Mouse (Mus musculus): ENCODE data around the gene Pdf. TPM values are rescaled to one million over a fixed set of nuclear protein-coding genes. Genes with fewer than 3 reads are reported as not detected.

The Pdf gene
- total and polyA plus RNA-seq, 3 experiments, result 36.0 to 43.6 TPM; not detected in 1

- no peaks in the 10 kb centered on the region for H3K9me3 ChIP-seq (replicated peaks; ENCODE audit: insufficient read depth, low read length)
- TF ChIP-seq MAFK (IDR thresholded peaks at IDR 0.05; ENCODE audit: borderline replicate concordance, low read depth, low read length) (no peak), BHLHE40 (IDR thresholded peaks at IDR 0.05; ENCODE audit: borderline replicate concordance, low read depth, low read length) (no peak), RCOR1 (IDR thresholded peaks at IDR 0.05; ENCODE audit: low read depth, low read length) (no peak), CHD1 (IDR thresholded peaks at IDR 0.05; ENCODE audit: low read depth, low read length) (no peak), NRF1 (IDR thresholded peaks at IDR 0.05; ENCODE audit: insufficient read depth, low read depth, low read length, poor library complexity, severe bottlenecking) (no peak), SIN3A (IDR thresholded peaks at IDR 0.05; ENCODE audit: low read length) (no peak)
- peaks cover 0 to 6% of the 10 kb centered on the region in 2 experiments; a peak in 2 of 4 replicates for H3K4me1 ChIP-seq (ENCODE audit: control insufficient read depth in 1 of 2, insufficient read depth in 2 of 2, low read length in 2 of 2)
- DNase-seq (ENCODE audit: low read depth, low spot score), result no peak
- no peak overlapping the region for H3K4me3 ChIP-seq (ENCODE audit: control insufficient read depth in 1 of 2, insufficient read depth in 1 of 2, low read depth in 2 of 2, low read length in 2 of 2)
- H3K79me2 ChIP-seq (ENCODE audit: control insufficient read depth, insufficient read depth, low read length, poor library complexity), result peaks cover 25% of the 10 kb centered on the region
- no peak overlapping the region for H3K27ac ChIP-seq (ENCODE audit: control insufficient read depth, low read depth, low read length)
- H3K27me3 ChIP-seq (ENCODE audit: control insufficient read depth in 1 of 2, insufficient read depth in 2 of 2, low read length in 2 of 2), result no peaks in the 10 kb centered on the region
- H3K9ac ChIP-seq (ENCODE audit: control insufficient read depth, low read depth, low read length, poor library complexity, severe bottlenecking), result no peak overlapping the region; the same call in 1 of the 2 replicates
- peaks cover 14 to 15% of the 10 kb centered on the region in 2 experiments for H3K36me3 ChIP-seq (ENCODE audit: control insufficient read depth in 1 of 2, insufficient read depth in 2 of 2, low read length in 2 of 2)
Observed at GRCm38 (mm10) chr8:107046976-107047375, 1.4 kb downstream of the Pdf start.

DNA sequence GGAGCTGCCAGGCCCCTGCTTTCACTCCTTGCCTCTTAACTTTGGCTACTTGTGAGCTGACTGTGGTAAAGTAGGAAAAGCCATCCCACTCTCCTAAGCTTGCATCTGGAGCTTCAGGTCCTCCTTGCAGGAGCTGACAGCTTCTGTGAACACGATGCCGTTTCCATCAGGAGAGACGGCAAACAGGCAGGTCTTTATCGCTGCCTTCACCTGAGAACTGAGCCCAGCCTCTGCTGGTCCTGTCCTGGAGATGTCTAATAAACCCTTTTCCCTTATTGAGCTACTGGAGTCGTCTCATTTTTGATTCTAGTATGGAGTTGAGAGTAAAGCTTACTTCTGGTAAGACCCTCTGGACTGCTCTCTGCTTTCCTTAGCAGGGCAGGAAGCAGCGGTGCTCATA is 2.9 kb downstream of the Pdf start:
- H3K4me3 ChIP-seq (ENCODE audit: control insufficient read depth in 1 of 2, insufficient read depth in 1 of 2, low read depth in 2 of 2, low read length in 2 of 2), result no peak overlapping the region
- H3K36me3 ChIP-seq (ENCODE audit: control insufficient read depth in 1 of 2, insufficient read depth in 2 of 2, low read length in 2 of 2), result peaks cover 14 to 22% of the 10 kb centered on the region in 2 experiments
- no peaks in the 10 kb centered on the region for H3K9me3 ChIP-seq (replicated peaks; ENCODE audit: insufficient read depth, low read length)
- DNase-seq (ENCODE audit: low read depth, low spot score), result no peak
- H3K27me3 ChIP-seq (ENCODE audit: control insufficient read depth in 1 of 2, insufficient read depth in 2 of 2, low read length in 2 of 2), result no peaks in the 10 kb centered on the region
- peaks cover 0 to 6% of the 10 kb centered on the region in 2 experiments; a peak in 2 of 4 replicates for H3K4me1 ChIP-seq (ENCODE audit: control insufficient read depth in 1 of 2, insufficient read depth in 2 of 2, low read length in 2 of 2)
- TF ChIP-seq POLR2AphosphoS2 (IDR thresholded peaks at IDR 0.05; ENCODE audit: low read length), result peak; percentile 54; the same call in 1 of the 2 replicates
- TF ChIP-seq USF1 (IDR thresholded peaks at IDR 0.05; ENCODE audit: low read depth, low read length), result no peak
- TF ChIP-seq POLR2AphosphoS5 (IDR thresholded peaks at IDR 0.05; ENCODE audit: borderline replicate concordance, low read depth, low read length), result no peak
- H3K27ac ChIP-seq (ENCODE audit: control insufficient read depth, low read depth, low read length), result no peak overlapping the region
- peaks cover 24% of the 10 kb centered on the region for H3K79me2 ChIP-seq (ENCODE audit: control insufficient read depth, insufficient read depth, low read length, poor library complexity)
- H3K9ac ChIP-seq (ENCODE audit: control insufficient read depth, low read depth, low read length, poor library complexity, severe bottlenecking), result no peak overlapping the region

DNA sequence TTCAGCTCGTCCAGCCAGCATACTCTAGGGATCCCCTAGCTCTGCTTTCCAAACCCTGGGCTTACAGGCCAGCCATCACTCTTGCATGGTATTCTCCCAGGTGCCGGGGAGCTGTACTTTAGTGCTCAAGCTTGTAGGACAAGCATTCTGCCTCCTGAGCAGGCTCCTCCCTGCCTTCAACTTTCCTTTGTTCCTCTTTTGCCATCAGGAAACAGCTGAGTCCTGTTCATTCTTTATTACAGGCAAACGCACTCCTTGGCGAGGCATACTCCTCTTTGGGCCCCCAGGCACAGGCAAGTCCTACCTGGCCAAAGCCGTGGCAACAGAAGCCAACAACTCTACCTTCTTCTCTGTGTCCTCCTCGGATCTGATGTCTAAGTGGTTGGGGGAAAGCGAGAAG is 7.8 kb downstream of the Pdf start:
- Histone ChIP-seq H3K36me3 (ENCODE audit: control insufficient read depth in 1 of 2, insufficient read depth in 2 of 2, low read length in 2 of 2) (peaks cover 0 to 17% of the 10 kb centered on the region in 2 experiments; a peak in 2 of 4 replicates), H3K27ac (ENCODE audit: control insufficient read depth, low read depth, low read length) (no peak overlapping the region), H3K4me3 (ENCODE audit: control insufficient read depth in 1 of 2, insufficient read depth in 1 of 2, low read depth in 2 of 2, low read length in 2 of 2) (no peak overlapping the region), H3K9ac (ENCODE audit: control insufficient read depth, low read depth, low read length, poor library complexity, severe bottlenecking) (no peak overlapping the region), H3K27me3 (ENCODE audit: control insufficient read depth in 1 of 2, insufficient read depth in 2 of 2, low read length in 2 of 2) (no peaks in the 10 kb centered on the region), H3K9me3 (replicated peaks; ENCODE audit: insufficient read depth, low read length) (no peaks in the 10 kb centered on the region), H3K79me2 (ENCODE audit: control insufficient read depth, insufficient read depth, low read length, poor library complexity) (0 out of 2 replicates have a peak, but pooled peaks cover 1% of the 10 kb centered on the region), H3K4me1 (ENCODE audit: control insufficient read depth in 1 of 2, insufficient read depth in 2 of 2, low read length in 2 of 2) (no peaks in the 10 kb centered on the region)
- DNase-seq (ENCODE audit: low read depth, low spot score), result peak; percentile 48
- 0 out of 2 replicates have a peak, but pooled peaks have one; percentile 6 for TF ChIP-seq ETS1 (IDR thresholded peaks at IDR 0.05; ENCODE audit: low read depth, low read length)
- no peak for TF ChIP-seq MXI1 (IDR thresholded peaks at IDR 0.05; ENCODE audit: low read depth, low read length)

All from MEL (cell line).